Mouse (Mus musculus): ENCODE results near the gene Ttc16.

Ttc16 gene

GRCm38 (mm10) chr2:32779714-32780113 is 4.3 kb upstream of the Ttc16 start:
- DNase-seq (ENCODE audit: low read depth, low spot score), result no peak

DNA sequence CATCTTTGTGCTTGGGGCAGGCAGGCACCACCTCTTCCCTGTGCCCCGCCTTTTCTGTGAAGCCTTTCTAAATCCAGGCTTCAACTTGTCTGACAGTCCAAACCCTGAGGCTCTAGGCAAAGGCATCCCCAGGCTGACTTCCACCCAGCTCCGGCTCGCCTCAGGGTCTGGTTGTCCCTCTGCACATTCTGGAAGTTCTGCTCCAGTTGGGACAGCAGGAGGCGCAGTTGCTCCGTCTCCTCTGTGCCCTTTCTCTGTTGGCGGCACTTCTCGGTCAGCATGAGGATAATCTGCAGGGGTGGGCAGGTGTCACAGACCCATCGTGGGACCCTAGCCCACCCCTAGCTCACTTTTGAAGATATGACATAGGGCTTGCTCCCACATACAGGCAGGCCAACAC is 3.7 kb upstream of the Ttc16 start:
- no peak for DNase-seq (ENCODE audit: low read depth, low spot score)

DNA sequence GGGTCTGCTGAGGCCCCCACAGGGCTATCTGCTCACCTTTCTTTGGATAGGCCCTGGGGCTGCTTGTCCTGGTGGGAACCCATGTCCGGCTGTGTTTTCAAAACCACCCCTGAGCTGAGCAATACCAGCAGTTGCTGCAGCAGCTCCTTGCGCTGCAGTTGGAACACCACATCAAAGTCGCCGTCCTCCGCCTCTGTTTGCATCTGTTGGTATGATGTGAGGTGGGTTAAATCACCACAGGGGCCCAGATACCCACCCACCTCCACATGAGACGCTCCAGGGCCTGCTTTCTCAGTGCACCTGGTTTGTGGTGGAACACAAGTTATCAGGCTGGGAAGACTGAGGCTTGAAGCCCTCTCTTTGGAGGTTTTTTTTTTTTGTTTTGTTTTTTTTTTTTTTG is 2.6 kb upstream of the Ttc16 start:
- no peak for DNase-seq (ENCODE audit: low read depth, low spot score)

DNA sequence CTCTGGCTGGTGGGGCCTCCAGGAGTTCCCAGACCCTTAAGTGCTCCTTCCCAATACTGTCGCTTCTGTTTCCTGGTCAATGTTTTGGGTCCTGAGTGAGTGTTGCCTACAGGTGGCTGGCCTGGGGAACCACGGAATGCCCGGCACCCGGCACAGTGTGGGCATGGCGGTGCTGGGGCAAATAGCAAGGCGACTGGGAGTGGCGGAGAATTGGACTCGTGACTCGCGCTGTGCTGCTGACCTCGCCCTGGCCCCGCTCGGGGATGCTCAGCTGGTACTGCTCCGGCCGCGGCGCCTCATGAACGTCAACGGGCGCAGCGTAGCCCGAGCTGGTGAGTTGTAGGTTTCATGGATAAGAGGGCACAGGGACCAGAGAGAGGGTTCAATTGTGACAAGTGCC is 759 bp upstream of the Ttc16 start:
- DNase-seq (ENCODE audit: low read depth, low spot score), result no peak

- DNase-seq (ENCODE audit: low read depth, low spot score), result no peak
Measured at GRCm38 (mm10) chr2:32772626-32773279, 2.7 kb downstream of the Ttc16 start.

DNA sequence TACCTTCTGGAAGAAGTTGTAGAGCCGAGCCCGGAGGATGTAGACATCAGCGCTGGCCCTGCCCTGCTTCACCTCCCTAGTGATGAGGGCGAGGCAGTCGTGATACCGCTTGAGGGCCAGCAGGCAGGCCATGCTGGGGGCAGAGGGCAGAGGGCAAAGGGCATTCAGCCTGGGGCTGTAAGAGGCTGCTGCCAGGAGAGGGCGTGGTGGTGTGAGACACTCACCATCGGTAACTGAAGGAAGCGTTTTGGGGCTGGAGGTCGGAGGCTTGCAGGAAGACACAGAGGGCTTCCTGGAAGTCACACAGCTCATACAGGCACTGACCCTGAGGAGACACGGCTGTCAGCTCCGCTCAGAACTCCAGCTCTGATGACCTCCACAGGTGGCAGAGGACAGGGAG is 3.5 kb downstream of the Ttc16 start:
- no peak for DNase-seq (ENCODE audit: low read depth, low spot score)

DNA sequence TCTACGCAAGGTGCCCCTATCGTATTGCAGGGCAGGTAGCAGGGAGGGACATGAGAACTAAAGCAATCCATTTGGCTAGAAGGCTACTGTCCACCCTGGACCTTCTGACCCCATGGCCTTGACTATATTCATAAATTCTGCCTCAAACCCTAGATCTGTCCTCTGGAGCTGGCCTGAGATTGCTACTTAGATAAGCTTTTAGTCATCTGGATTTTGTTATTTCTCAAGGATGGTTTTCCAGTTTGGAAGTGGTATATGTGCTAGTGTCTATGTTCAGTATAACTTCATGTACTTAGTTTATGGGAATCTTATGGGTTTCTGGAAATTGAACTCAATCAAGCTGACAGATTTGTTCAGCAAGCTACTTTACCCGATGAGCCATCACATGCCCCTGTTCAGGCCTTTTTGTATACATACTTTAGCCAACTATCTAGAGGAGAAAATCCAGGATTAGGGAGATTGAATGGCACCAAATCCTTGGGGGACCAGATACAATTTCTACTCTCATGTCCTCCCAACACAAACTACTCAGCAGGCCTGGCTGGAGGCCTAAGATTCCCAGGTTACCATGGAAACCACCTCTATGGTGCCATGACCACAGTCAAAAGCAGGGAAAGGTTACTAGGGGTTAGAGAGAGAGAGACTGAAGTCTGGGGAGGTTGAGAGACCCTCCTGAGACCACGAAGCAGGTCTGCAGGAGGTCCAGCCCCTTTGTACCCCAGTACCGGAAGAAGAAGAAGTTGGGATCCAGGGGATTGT is 5.9 kb downstream of the Ttc16 start:
- DNase-seq (ENCODE audit: low read depth, low spot score), result no peak

GRCm38 (mm10) chr2:32768661-32769285 is 6.7 kb downstream of the Ttc16 start:
- no peak for DNase-seq (ENCODE audit: low read depth, low spot score)

- no peak for DNase-seq (ENCODE audit: low read depth, low spot score)
Measured at GRCm38 (mm10) chr2:32767241-32767640, 8.2 kb downstream of the Ttc16 start.

DNA sequence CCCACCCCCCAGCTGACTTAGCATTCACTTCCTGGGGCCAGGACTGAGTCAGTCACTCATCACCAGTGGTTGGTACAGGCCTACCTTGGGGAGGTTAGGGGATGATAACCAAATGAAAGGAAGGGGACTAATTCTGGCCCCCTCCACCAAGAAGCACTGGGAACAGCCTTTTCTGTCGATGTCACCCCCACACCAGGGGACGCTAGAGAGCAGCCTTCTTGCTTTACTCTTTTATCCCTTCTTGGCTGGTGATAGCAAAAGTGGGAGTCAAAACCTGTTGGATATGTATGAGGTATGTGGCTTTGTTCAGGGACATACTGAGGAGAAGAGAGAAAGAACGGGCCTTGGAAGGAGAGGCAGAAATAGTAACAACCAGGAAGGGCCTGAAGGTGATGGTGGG is 12.1 kb downstream of the Ttc16 start:
- no peak for DNase-seq (ENCODE audit: low read depth, low spot score)

DNA sequence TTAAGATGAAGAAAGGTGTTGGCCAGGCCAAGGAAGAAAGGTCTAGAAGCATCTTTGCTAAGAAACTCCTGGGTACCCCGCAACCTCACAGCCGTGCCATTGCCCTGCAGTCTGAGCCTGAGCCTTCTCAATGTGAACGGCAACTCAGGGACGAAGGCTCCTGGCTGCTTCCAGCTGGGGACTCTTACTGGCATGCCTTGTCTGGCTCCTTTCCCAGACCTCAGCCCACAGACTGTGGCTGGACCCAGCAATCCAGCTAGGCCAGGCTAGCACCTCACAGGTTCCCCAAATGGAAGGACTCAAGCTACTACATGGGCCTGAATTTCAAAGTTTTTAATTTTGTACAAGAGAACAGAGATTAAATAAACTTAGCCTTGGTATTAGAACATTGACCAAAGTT is 13.6 kb downstream of the Ttc16 start:
- no peak for DNase-seq (ENCODE audit: low read depth, low spot score)

DNA sequence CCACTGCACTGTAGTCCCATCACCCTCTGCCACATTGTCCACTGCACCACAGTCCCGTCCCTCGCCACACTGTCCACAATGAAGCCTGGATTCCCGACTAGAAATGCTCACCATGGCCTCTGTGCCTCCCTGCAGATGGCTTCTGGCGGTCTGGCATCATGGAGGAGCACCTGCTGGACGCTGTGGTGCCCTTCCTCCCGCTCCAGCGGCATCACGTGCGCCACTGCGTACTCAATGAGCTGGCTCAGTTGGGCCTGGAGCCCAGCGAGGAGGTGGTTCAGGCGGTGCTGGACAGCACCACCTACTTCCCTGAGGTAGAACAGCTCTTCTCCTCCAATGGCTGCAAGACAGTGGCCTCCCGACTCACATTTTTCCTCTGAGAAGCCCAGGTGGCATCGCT is 14.1 kb downstream of the Ttc16 start:
- DNase-seq (ENCODE audit: low read depth, low spot score), result no peak

GRCm38 (mm10) chr2:32759001-32759400 is 16.4 kb downstream of the Ttc16 start:
- DNase-seq (ENCODE audit: low read depth, low spot score), result no peak

DNA sequence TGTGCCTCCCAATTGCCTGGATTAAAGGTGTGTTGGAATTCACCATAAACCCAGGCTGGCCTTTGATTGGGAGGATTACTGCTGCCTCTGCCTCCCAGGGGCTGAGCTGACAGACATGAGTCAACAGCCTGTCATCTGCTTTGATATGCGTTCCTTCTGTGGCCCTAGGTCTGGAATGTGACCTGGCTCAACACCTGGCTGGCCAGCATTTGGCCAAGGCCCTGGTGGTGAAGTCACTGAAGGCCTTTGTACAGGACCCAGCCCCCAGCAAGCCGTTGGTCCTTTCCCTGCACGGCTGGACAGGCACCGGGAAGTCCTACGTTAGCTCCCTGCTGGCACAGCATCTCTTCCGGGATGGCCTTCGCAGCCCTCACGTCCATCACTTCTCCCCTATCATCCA is 16.9 kb downstream of the Ttc16 start:
- DNase-seq (ENCODE audit: low read depth, low spot score), result no peak

- DNase-seq (ENCODE audit: low read depth, low spot score), result peak; percentile 87
Measured at GRCm38 (mm10) chr2:32757056-32757845, 18.2 kb downstream of the Ttc16 start, which contains the start of gene Tor2a. Tor2a (plus strand) TSS chr2:32757234.

DNA sequence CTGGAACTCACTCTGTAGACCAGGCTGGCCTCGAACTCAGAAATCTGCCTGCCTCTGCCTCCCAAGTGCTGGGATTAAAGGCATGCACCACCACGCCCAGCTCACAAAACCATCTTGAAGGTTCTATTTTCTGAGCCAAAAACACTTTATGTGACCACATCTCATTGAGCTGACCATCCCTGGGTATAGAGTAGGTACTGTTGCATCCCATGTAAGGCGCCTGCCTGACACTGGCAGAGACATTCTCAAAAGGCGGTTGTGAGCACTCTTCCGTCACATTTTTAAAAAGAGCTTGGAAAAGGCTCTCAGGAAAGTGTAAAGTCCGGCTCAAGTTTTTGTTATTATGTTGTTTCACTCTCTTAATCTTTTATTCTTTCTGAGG is 18.8 kb downstream of the Ttc16 start:
- no peak for DNase-seq (ENCODE audit: low read depth, low spot score)

DNA sequence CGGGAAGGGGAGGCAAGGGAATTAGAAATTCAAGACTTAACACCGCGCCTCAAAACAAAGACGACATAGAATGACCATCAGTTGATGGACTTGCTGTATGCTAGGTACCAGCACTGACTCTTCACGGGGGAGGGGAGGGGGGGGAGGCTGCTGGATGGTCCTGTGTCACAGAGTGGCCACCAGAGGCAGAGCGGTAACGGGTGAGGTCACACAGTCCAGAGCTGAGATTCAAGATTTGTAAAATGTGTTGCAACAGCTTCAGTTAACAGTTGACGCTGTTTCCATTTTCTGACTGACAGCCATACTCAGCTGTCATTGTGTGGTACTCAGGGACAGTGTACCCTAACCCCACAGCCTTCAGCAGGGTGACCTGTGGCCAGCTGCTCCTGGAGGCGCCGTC is 23.3 kb downstream of the Ttc16 start:
- no peak for DNase-seq (ENCODE audit: low read depth, low spot score)

- DNase-seq (ENCODE audit: low read depth, low spot score), result no peak
Measured at GRCm38 (mm10) chr2:32751665-32752033, 23.8 kb downstream of the Ttc16 start.

GRCm38 (mm10) chr2:32750887-32751664 is 24.4 kb downstream of the Ttc16 start:
- no peak for DNase-seq (ENCODE audit: low read depth, low spot score)

- DNase-seq (ENCODE audit: low read depth, low spot score), result no peak
Measured at GRCm38 (mm10) chr2:32750199-32750598, 25.2 kb downstream of the Ttc16 start.

DNA sequence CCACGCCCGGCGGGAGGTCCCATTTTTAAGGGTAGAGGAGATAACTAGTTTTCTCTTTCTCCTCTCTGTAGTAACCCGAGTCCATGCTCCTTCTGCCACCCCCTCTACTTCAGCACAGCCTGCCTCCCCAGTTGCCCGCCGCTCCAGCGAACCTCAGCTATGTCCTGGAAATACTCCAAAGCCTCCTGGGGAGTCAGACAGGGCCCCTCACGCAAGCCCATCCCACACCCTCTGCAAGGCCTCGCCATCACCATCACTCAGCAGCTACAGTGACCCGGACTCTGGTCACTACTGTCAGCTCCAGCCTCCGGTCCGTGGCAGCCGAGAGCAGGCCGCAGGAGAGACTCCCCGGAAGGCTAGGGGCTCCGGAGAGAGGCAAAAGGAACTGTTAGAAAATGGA is 26.4 kb downstream of the Ttc16 start:
- no peak for DNase-seq (ENCODE audit: low read depth, low spot score)
